Mouse (Mus musculus) heart, postnatal 14 days (tissue): ENCODE results near the gene Calr3. TPM values are rescaled to one million over a fixed set of nuclear protein-coding genes. Genes with fewer than 3 reads are reported as not detected.

Experiments
- DNase-seq, 2 experiments: peaks; one replicate each; pipeline ENCODE4 v3.0.0; 2021 to 2022
- intact Hi-C: fragments of 180-260 bp; cut with DNase I; formaldehyde crosslinking; loops from one replicate; pipeline ENCODE4 v1.15.1; 2025
- long read RNA-seq, 2 experiments: library from polyadenylated mRNA; stranded (forward); transcript quantifications; one replicate each; pipeline ENCODE4 v2.0.0; 2021
- total RNA-seq, 2 experiments: library from RNA; stranded (reverse); gene quantifications; 2 replicates each; pipeline ENCODE4 v1.2.3; 2021

The Calr3 gene
- 10 to 100 TPM in 1 of 2 experiments, 1 to 10 TPM in 1; 8.1 to 10.5 TPM for total RNA-seq
- long read RNA-seq, experiment 1, transcript Calr3-202 (7 exons, 1,371 nt), result major isoform, 13 of 14 reads
- long read RNA-seq, experiment 1, partial matches to known transcripts, result 0 of 14 reads
- long read RNA-seq, experiment 1, other reads (novel, unspliced or antisense), result 0 of 14 reads
- long read RNA-seq, experiment 2, transcript Calr3-202 (7 exons, 1,371 nt), result major isoform, 11 of 18 reads
- long read RNA-seq, experiment 2, partial matches to known transcripts, result 1 of 18 reads
- long read RNA-seq, experiment 2, other reads (novel, unspliced or antisense), result 5 of 18 reads

GRCm38 (mm10) chr8:72443338-72443993 lies at the start of gene Calr3, which contains the start of gene 1700030K09Rik:
Gene Calr3 (minus strand): TSS chr8:72443870.
Gene 1700030K09Rik (plus strand): TSS chr8:72443880.
- intact Hi-C loops, result no loop called here
- peak; percentile 95 to 97 for DNase-seq

- intact Hi-C loops, result loop anchor here (2.0 to 5.0 kb wide), 3 partner anchors 53 to 254 kb away; no protein-coding TSS in a partner anchor
Measured at GRCm38 (mm10) chr8:72493381-72493780, 49.7 kb upstream of the Calr3 start.

GRCm38 (mm10) chr8:72492622-72493081 lies 49.0 kb upstream of the Calr3 start:
- DNase-seq, result peak; percentile 100
- intact Hi-C loops, result loop anchor here (2.0 to 5.0 kb wide), 3 partner anchors 54 to 255 kb away; no protein-coding TSS in a partner anchor

More at GRCm38 (mm10) chr8:72493381-72493780, 49.7 kb upstream of the Calr3 start:
- no peak for DNase-seq

- intact Hi-C loops, result loop anchor here (2.0 to 5.0 kb wide), 3 partner anchors 55 to 255 kb away; no protein-coding TSS in a partner anchor
- DNase-seq, result peak in 1 of 2 experiments; percentile 45
Measured at GRCm38 (mm10) chr8:72491680-72492621, 48.3 kb upstream of the Calr3 start, which contains the start of gene Slc35e1. Gene Slc35e1 (minus strand): TSS chr8:72492614.

- intact Hi-C loops, result loop anchor here (5.0 kb wide), 2 partner anchors 76 to 256 kb away; no protein-coding TSS in a partner anchor
- no peak for DNase-seq
Measured at GRCm38 (mm10) chr8:72491017-72491416, 47.3 kb upstream of the Calr3 start.

GRCm38 (mm10) chr8:72487014-72487413 lies 43.3 kb upstream of the Calr3 start:
- no peak for DNase-seq
- intact Hi-C loops, result loop anchor here (5.0 kb wide), 1 partner anchor 40 kb away; no protein-coding TSS in a partner anchor

GRCm38 (mm10) chr8:72485456-72486199 lies 42.0 kb upstream of the Calr3 start:
- DNase-seq, result peak; percentile 47 to 54
- intact Hi-C loops, result loop anchor here (5.0 kb wide), 1 partner anchor 38 kb away; no protein-coding TSS in a partner anchor

GRCm38 (mm10) chr8:72474826-72475546 lies 31.3 kb upstream of the Calr3 start, which contains the start of gene Cherp:
Gene Cherp (minus strand): TSS chr8:72475226.
- DNase-seq, result peak; percentile 96
- intact Hi-C loops, result no loop called here

GRCm38 (mm10) chr8:72470684-72471083 lies 27.0 kb upstream of the Calr3 start:
- intact Hi-C loops, result no loop called here
- DNase-seq, result no peak

- no peak for DNase-seq
- intact Hi-C loops, result no loop called here
Measured at GRCm38 (mm10) chr8:72469984-72470383, 26.3 kb upstream of the Calr3 start.

- no peak for DNase-seq
- intact Hi-C loops, result no loop called here
Measured at GRCm38 (mm10) chr8:72469243-72469642, 25.6 kb upstream of the Calr3 start.

- intact Hi-C loops, result no loop called here
- DNase-seq, result no peak
Measured at GRCm38 (mm10) chr8:72464211-72464610, 20.5 kb upstream of the Calr3 start.

GRCm38 (mm10) chr8:72459881-72460533 lies 16.3 kb upstream of the Calr3 start:
- intact Hi-C loops, result no loop called here
- no peak for DNase-seq

GRCm38 (mm10) chr8:72458457-72458856 lies 14.8 kb upstream of the Calr3 start:
- intact Hi-C loops, result no loop called here
- DNase-seq, result no peak

GRCm38 (mm10) chr8:72457806-72458205 lies 14.1 kb upstream of the Calr3 start:
- intact Hi-C loops, result no loop called here
- DNase-seq, result no peak

- intact Hi-C loops, result no loop called here
- no peak for DNase-seq
Measured at GRCm38 (mm10) chr8:72455317-72455716, 11.6 kb upstream of the Calr3 start.

GRCm38 (mm10) chr8:72453904-72454303 lies 10.2 kb upstream of the Calr3 start:
- no peak for DNase-seq
- intact Hi-C loops, result no loop called here

GRCm38 (mm10) chr8:72451516-72451915 lies 7.8 kb upstream of the Calr3 start:
- DNase-seq, result no peak
- intact Hi-C loops, result no loop called here
